Mouse (Mus musculus): Measurements from ENCODE around the gene Pde2a.

Pde2a gene

DNA sequence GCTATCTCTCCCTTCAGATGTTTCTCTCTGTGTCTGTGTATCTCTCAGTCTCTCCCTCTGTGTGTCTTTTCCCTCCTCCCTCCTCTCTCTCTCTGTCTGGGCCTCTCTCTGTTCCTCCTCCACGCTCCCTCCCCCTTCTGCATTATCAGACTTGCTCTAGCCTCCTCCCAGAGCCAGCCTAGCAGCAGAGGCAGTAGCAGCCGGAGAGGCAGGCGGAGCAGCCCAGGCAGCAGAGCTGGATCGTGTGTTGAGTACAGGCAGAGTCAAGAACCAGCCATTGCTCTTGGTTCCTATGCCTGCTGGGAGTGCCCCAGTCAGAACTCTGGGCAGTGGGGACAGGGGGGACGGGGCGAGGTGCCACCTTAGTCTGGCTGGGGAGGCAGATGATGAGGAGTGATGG, at the start of gene Pde2a:
Gene Pde2a, plus strand, starts transcription at position 163 of the 400 bp plus-strand sequence.
- DNase-seq (ENCODE audit: low spot score) = no peak

DNA sequence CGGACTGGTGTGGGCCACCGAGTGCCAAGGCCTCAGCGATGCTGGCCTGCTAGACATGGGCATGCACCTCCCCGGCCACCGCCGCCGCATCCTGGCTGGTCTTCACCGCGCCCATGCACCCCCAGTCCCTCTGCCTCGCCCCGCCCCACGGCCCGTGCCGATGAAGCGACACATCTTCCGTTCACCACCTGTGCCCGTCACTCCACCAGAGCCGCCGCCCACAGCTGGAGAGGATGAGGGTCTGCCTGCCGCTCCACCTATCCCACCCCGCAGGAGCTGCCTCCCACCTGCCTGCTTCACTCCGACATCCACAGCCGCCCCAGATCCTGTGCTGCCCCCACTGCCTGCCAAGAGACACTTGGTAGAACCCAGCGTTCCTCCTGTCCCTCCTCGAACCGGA, 48.4 kb upstream of the Pde2a start:
- DNase-seq (ENCODE audit: low spot score) = no peak

DNA sequence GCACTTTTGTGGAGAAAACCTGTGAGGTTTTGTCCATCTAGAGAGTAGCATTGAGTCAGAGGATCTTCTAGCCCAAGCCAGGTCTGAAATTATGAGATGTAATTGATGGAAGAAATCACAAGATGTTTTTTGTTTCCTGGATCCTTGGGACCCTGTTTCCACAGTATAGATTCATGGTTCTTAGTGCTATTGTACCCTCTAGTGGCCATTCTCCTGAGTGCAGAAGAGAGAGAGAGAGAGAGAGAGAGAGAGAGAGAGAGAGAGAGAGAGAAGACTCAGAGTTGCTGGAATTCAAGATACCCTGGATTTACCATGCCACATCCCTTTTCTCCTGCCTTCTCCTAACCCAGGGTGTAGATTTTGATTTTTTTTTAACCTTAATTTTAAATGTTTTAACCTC, 47.3 kb upstream of the Pde2a start:
- no peak for DNase-seq (ENCODE audit: low spot score)

DNA sequence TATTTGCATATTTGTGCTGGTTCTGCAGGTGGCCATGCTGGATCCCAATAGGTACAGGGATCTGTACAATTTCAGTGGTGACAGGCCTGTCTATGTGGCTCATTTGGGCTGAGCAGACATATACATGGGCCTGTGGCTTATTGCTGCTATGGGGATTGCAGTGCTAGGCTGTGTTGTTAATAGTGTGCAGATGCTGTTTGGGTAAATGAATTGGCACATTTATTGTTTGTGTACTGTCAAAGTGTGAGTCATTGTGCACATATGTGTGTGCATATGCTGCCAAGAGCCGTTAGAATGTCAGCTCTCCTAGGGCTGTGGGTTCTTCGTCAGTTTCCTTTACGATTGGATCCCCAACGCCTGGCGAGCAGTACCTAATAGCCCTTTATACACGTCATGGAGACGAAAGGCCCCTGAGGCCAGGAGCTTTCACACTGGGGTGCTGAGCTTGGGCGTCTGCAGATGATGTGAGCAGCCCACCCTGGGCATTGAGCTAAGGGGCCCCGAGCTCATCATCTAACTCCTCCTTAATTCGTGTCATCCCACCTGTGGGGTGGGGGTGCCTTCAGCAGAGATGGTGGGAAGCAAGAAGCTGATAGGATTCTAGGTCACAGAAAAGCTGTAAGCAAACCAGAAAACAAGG, 44.7 kb upstream of the Pde2a start:
- DNase-seq (ENCODE audit: low spot score) = no peak

DNA sequence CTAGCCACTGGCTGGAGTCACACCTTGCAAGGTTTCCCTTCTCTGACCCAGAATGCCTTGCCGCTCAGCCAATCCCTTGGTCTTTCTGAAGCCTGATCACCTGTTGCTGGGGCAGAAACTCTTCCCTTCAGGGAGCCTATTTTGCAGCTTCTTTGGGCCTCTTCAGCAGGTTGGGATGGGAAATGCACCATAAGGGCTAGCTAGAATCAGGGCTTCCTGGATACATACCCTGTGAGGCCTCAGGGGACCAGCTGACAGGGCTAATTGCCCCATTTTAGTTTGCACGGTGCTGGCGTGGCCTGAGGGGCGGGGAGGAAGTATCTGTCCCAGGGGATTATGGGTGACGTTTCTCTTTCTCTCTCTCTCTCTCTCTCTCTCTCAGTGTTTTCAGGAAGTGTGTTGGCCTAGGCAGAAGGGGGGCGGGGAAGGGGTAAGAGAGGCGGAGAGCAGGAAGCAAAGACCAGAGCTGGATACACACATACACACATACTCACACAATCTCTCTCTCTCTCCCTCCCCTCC, 43.7 kb upstream of the Pde2a start:
- DNase-seq (ENCODE audit: low spot score) = no peak

DNA sequence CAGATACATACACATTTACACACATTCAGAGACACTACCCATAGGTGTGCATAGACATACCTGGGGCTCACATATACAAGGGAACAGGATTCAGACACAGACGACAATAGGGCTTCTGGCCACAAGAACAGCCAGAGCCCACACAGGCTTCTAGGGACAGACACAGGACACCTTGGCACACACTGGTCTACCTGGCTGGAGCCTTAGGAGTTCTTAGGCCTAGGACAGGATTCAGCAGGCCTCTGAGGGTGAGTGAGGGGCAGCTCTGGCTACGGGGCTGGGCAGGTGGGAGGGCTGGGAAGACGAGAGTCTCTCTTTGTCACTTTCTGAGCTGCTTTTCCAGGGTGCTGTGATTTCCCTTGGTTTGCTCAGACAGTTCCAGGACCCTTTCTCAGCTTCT, 43.2 kb upstream of the Pde2a start:
- DNase-seq (ENCODE audit: low spot score) = no peak

DNA sequence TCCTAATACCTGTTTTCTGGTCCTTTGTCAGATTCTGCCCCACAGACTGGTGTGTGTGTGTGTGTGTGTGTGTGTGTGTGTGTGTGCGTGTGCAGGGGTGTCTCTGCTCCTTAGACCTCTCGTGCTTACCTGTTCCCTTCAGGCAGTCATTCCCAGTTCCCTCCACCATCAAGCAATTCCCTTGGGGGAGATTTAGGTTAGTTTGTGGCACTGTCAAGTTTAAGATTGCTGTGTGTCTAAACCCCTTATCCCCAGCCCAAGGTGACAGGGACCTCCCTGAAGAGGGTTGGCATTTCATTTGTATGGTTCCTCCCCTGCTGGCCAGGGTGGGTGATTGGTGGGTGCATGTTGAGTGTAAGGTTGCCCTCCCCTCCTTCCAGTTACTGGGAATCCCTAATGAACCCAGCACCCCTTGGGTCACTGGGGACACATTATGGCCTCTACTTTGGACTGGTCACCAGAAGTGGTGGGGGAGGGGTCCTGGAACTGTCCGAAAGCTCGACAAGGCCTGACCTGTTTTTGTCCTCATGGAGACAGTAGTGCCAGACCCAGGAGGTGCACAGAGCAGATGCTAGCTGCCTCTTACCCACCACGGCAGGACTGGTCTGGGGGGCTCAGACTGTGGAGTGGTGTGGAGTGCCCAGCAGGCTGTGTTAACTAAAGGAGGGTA, 42.6 kb upstream of the Pde2a start:
- DNase-seq (ENCODE audit: low spot score) = no peak

DNA sequence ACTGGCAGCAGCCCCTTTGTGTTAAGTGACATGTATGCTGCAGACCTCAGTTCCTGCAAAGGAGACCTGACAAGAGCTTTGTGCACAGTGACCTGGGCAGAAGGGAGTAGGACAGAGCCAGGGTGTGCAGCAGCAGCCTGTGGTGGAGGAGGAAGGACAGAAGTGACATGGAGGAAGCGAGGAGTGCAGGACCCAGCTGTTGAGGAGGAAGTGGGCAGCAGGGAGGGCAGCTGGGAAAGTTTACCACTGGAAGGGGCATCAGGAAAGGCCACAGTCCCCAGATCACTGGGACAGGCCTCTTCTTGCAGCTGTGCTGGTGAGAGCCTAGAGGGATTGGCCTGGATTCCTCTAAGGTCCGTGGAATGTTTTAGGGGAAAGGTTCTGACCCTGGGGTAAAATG, 41.8 kb upstream of the Pde2a start:
- DNase-seq (ENCODE audit: low spot score) = no peak

DNA sequence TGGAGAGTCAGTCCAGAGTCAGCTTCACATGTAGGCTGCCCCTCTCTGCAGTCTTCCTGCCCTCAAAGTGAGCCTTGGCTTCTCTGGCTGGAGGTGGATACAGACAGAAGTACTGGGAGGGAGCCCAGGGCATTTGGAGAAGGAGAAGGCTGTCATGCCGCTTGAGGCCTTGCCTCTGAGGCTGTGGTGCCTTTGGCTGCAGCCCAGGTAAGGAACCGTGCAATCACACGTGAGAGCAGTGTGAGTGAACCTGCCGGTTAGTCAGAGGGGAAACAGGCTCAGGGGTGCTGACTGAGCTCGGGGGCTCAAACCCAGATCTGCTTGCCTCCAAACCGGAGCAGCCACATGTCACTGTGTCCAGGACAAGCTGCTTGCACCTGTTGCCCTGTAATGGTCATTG, 40.0 kb upstream of the Pde2a start:
- no peak for DNase-seq (ENCODE audit: low spot score)

DNA sequence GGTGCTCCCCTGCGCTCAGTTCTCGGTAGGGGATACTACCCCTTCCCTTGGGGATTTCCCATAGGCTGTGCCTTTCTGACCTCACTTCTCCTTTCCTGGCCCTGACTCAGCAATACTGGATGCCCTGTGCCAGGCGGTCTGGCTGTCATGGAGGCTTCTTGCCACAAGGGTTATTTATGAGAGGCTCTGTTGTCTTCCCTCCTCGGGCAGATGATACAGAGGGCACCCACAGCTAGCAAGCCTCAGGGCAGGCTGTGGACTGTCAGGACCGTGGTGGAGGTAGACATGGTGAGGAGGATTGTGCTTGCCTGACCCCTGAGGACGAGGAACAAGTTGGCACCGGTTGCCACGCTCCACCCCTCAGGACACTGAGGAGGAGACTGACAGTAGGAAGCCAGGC, 39.1 kb upstream of the Pde2a start:
- DNase-seq (ENCODE audit: low spot score) = no peak

DNA sequence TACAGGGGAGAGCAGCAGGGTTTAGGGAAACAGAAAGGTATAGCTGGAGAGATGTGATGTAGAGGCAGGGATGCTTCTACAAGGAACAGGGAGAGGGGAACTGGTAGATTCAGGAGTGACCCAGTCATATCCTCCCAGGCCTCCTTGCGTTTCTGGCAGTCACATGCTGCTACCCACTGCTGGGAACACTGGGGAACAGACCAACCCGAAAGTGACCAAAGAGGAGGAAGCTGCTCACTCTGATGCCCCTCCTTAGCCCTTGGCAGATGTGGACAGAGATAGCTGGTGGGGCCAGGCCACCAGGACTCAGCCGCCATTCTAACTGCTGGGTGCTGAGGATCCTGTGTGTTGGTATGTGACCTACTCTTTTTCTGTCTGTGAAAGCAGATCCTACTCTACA, 37.7 kb upstream of the Pde2a start:
- DNase-seq (ENCODE audit: low spot score) = no peak

DNA sequence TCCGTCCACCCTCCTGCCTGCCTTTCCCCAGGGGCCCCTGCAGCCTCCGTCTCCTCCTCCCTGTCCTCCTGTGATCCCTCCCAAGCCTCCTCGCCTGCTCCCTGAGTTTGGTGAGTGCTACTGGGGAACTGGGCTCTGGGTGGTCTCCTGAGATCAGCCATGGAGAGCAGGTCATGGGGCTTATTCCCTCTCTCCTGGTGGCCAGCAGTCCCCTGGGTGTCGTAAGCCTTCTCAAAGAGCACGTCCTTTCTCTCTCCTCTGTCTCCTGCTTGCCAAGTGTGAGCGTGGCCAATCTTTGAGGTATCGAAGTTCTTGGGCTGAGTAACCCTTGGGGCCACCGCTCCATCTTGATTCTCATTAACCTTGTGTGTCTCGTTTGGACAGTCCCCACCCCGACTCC, 36.6 kb upstream of the Pde2a start:
- DNase-seq (ENCODE audit: low spot score) = no peak

DNA sequence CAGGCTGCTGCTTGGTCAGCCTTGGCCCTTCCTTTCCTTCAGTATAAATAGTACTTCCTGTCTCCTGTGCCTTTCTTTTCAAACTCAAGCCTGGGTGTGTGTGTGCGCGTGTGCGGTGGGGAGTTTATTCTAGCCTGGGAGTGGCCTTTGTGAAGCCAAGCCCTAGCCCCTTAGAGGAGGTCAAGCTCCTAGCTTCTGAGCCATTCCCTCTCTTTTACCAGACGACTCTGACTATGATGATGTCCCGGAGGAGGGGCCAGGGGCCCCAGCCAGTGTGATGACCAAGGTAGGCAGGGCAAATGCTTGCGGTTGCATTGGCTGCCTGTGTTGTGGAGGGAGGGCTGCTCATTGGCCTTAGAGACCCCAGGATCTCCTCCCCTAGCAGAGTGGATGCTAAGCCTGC, 36.2 kb upstream of the Pde2a start:
- no peak for DNase-seq (ENCODE audit: low spot score)

DNA sequence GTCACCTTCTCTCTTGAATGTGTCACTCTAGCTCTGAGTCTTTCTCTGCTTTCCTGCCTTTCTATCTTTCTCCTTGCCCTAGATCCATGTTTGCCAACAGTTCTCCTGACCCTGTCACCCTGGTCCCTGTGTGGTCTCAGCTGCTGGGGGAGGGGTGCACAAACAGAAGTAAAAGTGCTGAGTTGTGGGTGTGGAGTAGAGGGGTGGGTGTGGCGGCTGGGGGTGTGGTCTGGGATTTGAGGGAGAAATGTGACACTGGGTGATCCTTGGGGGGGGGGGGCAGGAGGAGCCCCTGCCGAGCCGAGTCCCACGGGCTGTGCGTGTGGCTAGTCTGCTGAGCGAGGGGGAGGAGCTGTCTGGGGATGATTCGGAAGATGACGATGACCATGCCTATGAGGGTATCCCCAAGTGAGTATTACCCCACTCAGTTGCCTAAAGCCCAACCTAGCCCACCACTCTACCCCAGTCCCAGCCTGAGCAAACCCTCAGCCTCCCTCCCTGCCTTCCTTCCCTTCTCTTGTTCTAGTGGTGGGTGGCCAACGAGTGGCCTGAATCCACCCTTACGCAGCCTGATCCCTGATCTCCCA, 35.5 kb upstream of the Pde2a start:
- no peak for DNase-seq (ENCODE audit: low spot score)

DNA sequence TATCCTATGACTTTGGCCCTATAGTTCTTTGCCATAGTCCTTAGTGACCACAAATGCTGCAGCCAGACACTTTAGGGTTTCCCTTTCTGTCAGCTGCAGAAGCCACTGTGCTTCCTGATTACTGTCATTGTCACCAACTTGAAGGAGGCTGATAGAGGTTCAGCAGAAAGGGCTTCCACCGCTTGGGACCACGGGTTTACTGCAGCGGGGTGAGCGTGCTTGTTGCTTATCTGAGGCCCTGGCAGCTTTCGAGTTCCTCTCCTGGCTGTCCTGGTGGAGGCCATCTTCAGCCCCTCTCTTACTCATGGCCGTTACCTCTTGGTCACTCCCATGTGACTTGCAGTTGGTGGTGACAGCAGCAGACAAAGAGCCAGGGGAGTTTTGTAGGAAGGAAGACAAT, 32.2 kb upstream of the Pde2a start:
- DNase-seq (ENCODE audit: low spot score) = no peak

DNA sequence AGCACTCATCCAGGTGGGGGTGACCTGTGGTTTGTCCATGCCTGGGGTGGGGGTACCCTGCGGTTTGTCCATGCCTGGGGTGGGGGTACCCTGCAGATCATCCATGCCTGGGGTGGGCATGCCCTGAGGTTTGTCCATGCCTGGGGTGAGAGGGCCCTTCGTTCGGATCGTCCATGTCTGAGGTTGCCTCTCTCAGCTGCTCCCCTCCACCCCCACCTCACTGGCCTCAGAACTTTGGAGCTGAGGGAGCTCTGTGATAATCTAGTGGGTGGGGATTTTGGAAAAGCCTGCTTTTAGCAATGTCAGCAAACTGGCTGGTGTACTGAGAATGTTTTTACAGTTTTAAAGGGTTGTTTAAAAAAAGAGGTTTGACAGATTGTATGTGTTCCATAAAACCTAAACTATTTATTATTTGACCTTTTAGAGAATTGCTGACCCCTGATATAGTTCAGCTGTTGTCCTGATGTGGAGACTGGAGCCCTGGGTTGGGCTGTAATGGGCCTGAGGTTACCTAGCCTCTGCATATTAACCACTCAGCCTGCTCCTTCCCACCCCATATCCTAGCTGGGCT, 29.5 kb upstream of the Pde2a start:
- no peak for DNase-seq (ENCODE audit: low spot score)

DNA sequence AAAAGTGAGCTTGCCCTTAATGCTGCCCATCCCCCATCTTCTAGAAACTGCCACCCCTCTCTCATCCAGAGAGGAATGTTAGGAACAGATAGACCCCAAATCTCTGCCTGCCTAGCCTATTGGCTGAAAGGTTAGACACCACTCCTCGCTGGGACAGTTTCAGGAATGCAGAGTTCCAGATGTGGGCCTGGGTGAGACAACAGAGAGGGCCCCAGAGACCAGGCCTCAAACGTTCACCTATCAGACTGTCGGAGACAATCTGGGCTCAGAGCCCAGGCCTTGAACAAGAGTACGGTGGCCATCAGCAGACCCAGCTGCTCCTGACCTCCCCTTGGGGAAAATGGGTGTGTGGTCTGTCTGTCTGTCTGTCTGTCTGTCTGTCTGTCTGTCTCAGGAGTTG, 28.5 kb upstream of the Pde2a start:
- no peak for DNase-seq (ENCODE audit: low spot score)

DNA sequence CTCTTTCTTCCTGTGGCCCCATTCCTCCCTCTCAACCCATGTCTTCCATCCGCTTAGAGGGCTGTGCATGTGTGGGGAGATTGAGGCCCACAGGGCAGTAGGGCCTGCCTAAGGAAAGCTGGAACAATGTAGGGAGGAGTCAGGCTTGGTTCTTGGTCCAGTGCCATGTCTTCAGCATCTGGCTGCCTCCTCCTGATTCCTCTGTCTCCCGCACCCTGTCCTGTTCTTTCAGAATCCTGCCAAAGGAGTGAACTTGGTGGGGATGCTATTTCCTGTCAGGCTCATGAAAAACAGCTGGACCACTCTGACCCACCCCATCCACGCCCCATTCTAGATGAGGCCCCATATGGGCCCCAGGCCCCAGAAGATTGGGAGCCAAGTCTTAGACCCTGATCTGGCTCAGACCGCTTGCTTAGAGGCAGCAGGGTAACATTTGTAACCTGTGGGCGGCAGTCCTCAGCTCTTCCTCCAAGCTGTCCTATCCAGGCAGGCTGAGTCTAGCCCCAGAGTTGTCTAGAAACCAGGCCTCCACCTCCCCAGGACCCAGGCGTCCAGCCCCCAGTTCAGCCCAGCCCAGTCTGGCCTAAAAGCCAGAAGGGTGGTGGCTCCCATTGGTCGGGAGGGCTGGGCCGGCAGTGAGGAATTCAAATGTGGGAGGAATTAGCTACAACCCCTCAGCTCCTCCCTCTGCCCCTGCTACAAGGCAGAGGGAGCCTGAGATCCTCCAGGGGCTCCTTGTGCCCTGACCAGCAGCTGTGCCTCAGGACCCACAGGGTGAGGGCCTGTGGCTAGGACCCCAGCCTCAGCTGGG, 27.6 kb upstream of the Pde2a start:
- DNase-seq (ENCODE audit: low spot score) = no peak

DNA sequence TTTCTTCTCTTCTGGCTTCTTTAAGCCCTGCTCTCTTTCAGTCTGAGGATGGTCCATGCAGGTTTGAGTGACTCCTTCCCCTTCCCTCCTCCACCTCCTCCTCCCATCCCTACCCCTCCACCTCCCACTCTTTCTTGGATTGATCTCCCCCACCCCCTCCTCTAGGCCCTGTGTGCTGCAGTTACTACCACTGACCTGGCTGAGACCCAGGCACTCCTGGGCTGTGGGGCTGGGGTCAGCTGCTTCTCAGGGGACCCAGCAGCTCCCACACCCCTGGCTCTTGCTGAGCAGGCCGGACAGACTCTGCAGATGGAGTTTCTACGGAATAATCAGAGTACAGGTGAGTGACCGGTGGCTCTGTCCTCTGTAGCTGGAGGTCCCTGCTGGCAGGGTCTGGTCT, 26.9 kb upstream of the Pde2a start:
- no peak for DNase-seq (ENCODE audit: low spot score)

DNA sequence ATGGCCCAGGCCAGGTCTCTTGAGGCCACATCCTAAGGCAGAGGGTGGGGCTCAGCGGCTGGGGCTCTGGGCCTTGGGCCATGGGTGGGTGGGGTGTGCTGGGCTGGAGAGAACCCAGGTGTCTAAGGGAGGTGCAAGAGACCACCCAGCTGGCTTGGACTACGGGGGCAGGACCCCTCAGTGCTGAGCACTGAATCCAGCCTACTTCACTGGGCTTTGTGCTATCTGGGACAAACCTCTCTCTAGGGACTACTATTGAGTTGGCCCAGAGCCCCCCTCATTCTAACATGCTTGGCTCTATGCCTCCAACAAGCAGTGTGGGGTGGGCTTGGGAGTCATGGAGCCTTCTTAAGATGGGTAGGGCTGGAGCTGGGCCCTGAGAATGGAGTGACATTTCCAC, 26.0 kb upstream of the Pde2a start:
- no peak for DNase-seq (ENCODE audit: low spot score)

DNA sequence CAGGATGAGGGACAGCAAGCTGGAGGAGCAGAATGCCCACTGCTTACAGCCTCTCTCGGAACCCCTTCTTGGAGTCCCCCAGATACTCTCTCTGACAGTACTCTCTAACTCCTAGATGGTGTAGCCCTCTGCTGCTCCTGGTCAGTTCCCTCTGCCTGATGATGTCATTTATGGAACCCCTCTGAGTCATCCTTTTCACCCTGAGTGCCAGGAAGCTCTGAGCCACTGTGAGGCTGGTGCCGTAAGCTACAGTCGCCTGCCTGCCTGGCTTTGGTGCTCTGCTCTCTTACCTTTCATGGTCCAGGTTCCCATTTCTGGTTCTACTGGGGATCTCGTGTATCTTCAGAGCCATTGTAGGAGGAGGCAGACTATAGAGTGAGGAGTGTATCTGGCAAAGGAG, 24.3 kb upstream of the Pde2a start:
- DNase-seq (ENCODE audit: low spot score) = no peak

DNA sequence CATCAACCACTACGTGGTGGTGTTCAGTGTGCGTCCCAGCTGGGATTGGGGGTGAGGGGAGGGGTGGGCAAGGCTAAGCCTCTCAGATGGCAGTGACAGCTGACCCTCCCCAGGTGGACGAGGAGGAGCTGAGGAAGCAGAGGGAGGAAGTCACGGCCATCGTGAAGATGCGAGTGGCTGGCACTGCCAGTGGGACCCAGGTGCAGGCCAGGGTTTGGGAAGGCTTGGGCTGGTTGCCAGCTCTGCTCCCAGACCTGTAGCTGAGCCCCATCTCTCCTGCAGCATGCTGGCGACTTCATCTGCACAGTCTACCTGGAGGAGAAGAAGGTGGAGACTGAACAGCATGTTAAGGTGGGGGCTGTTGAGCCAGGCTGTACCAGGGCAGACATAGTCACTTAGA, 20.0 kb upstream of the Pde2a start:
- no peak for DNase-seq (ENCODE audit: low spot score)

DNA sequence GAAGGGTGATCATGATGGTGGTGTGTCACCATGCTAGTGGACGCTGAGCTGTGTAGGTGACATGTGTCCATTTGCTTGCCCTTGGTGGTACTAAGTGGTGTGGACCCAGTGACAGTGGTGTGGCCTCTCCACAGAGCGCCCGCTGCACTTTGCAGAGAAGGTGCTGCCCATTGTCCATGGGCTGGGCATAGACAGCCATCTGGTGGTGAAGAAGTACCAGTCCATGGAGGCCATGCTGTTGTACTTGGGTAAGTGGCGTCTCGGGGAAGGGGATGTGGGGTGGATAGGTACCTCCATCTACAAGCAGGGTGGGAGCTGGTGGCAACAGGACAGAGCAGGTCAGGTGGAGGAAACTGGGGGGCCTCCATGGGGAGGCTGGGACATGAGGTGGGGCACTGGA, 17.7 kb upstream of the Pde2a start:
- DNase-seq (ENCODE audit: low spot score) = no peak

All from urinary bladder, postnatal 10 days (tissue).